Mouse (Mus musculus): ENCODE measurements around the gene Sgsh. TPM values are rescaled to one million over a fixed set of nuclear protein-coding genes. Genes with fewer than 3 reads are reported as not detected.
"Not testable (repeated sequence)": the region's sequence is repeated elsewhere in the genome, so short reads cannot be mapped to it uniquely, and the experiment has no call there.

Gene Sgsh
- polyA plus RNA-seq, 1 experiment from 2014 or later: 6.7 TPM

DNA sequence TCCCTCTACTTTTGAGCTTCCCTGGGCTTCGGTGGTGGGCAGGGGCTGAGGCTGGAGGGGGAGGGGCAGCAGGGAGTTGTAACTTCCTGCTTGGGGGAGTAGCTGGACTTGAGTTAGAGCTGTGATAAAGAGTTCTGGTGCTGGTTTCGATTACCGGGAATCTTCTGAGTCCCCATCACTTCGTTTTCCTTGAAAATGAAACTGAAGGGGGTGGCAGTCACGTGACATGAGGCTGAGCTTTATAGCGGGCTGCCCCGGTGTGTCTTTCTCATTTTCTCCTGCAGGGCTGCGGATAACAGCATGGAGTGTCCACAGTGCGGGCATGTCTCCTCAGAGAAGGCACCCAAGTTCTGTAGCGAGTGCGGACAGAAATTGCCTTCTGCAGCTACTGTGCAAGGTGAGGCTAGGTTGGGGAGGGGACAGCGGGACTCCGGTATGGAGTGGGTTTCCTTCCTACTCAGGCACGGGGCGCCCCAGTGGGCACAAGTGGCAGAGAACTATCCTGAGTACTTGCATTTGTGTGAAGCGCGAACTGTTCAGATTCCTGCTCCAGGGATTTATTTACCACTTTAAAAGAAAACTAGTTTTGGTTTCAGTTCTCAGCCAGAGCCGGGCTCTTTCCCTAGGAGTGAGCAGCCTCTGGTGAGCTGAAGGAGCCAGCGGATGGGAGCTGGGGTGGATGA, 37.6 kb upstream of the Sgsh start, which contains the start of gene Rnf213:
TSS of gene Rnf213 (plus strand) at position 301 of the 683 bp plus-strand sequence.
- Histone ChIP-seq H3K27ac (ENCODE audit: low read depth, low read length) (no peak within 1 kb of the TSS), H3K9me3 (ENCODE audit: control insufficient read depth, low read length) (no peaks in the 10 kb centered on the region), H3K4me1 (ENCODE audit: control insufficient read depth, insufficient read depth, low read length) (peaks cover 5% of the 10 kb centered on the region; the same call in 1 of the 2 replicates), H3K4me2 (ENCODE audit: low read depth) (peak within 1 kb of the TSS; percentile 51), H3K9ac (ENCODE audit: low read length) (peak within 1 kb of the TSS; percentile 23), H3K36me3 (ENCODE audit: control insufficient read depth, insufficient read depth, low read length) (no peaks in the 10 kb centered on the region), H3K27me3 (ENCODE audit: control insufficient read depth, insufficient read depth, low read length) (peaks cover 61% of the 10 kb centered on the region), H3K4me3 (ENCODE audit: low read depth, low read length) (peak within 1 kb of the TSS; percentile 31)
- 2% methylated on average over 19 of the region's 19 CpGs for WGBS
- peak; percentile 43; the same call in 1 of the 2 replicates for ATAC-seq (ENCODE audit: insufficient read depth, low FRiP score, low TSS enrichment)
- peak; percentile 58 for DNase-seq (ENCODE audit: low spot score)

DNA sequence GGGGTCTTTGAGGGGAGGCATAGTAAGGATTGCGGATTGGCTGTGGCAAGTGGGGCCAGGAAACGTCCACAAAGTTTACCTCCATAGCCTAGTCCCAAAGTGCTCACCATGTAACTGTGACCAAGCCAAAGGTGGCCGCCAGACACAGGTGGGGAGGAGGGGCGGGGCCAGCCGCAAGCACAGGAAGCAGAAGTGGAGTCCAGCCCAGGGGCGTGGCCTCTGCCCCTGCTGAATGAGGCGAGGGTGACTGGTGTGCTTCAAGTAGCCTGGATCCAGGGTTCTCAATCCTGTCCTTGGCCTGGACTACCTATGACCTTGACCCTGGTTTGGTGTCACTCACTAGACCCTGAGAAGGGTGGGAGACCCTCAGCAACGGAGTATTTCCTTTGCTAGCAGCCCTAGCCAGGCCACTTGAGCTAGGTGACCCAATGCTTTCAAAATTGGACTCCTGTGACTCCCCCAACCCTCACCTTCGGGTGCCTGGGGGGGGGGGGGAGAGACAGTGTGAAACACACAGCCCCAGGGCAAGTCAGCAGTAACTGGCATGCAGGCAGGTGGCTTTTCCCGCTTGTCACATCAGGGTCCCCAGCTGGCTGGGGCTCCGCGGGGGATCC, 36.8 kb upstream of the Sgsh start:
- H3K27me3 ChIP-seq (ENCODE audit: control insufficient read depth, insufficient read depth, low read length): peaks cover 61% of the 10 kb centered on the region
- 8% methylated on average over 12 of the region's 12 CpGs for WGBS
- H3K9ac ChIP-seq (ENCODE audit: low read length): no peak overlapping the region
- H3K27ac ChIP-seq (ENCODE audit: low read depth, low read length): no peak overlapping the region
- H3K9me3 ChIP-seq (ENCODE audit: control insufficient read depth, low read length): no peaks in the 10 kb centered on the region
- H3K4me3 ChIP-seq (ENCODE audit: low read depth, low read length): no peak overlapping the region
- H3K36me3 ChIP-seq (ENCODE audit: control insufficient read depth, insufficient read depth, low read length): no peaks in the 10 kb centered on the region
- ATAC-seq (ENCODE audit: insufficient read depth, low FRiP score, low TSS enrichment): no peak
- H3K4me1 ChIP-seq (ENCODE audit: control insufficient read depth, insufficient read depth, low read length): peaks cover 5% of the 10 kb centered on the region; the same call in 1 of the 2 replicates
- DNase-seq (ENCODE audit: low spot score): no peak
- peak overlapping the region; percentile 51 for H3K4me2 ChIP-seq (ENCODE audit: low read depth)

DNA sequence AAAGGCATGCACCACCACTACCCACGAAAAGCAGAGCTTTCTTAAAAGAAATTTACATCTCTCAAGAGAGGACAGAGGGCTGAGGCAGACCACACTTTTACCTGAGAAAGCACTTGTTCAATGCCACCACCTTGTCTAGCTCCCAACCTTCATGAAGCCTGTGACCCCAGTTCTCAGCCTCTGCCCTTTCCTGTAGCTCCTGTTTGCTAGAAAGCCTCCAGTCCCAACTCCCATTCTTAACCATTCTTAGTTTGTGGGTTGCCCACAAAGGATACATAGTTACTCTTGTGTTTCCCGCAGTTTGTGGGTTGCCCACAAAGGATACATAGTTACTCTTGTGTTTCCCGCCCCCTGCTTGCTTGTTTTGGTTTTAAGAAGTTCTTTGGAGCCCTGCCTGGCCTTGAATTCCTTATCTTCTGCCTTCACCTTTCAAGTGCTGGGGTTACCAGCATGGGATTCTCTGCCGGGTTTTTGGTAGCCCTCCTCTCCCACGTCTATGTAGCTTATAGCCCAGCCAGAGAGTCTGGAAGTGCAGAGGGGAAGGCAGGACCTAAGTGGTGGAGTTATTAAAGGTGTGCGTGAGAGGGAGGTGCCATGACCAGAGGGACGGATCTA, 36.2 kb upstream of the Sgsh start:
- Histone ChIP-seq H3K9ac (ENCODE audit: low read length) (no peak overlapping the region), H3K27me3 (ENCODE audit: control insufficient read depth, insufficient read depth, low read length) (peaks cover 61% of the 10 kb centered on the region), H3K27ac (ENCODE audit: low read depth, low read length) (no peak overlapping the region), H3K4me2 (ENCODE audit: low read depth) (no peak overlapping the region), H3K36me3 (ENCODE audit: control insufficient read depth, insufficient read depth, low read length) (no peaks in the 10 kb centered on the region), H3K4me1 (ENCODE audit: control insufficient read depth, insufficient read depth, low read length) (peaks cover 5% of the 10 kb centered on the region; the same call in 1 of the 2 replicates), H3K4me3 (ENCODE audit: low read depth, low read length) (no peak overlapping the region), H3K9me3 (ENCODE audit: control insufficient read depth, low read length) (no peaks in the 10 kb centered on the region)
- DNase-seq (ENCODE audit: low spot score) (no peak), ATAC-seq (ENCODE audit: insufficient read depth, low FRiP score, low TSS enrichment) (no peak)
- WGBS: 36% methylated on average over 7 of the region's 7 CpGs

DNA sequence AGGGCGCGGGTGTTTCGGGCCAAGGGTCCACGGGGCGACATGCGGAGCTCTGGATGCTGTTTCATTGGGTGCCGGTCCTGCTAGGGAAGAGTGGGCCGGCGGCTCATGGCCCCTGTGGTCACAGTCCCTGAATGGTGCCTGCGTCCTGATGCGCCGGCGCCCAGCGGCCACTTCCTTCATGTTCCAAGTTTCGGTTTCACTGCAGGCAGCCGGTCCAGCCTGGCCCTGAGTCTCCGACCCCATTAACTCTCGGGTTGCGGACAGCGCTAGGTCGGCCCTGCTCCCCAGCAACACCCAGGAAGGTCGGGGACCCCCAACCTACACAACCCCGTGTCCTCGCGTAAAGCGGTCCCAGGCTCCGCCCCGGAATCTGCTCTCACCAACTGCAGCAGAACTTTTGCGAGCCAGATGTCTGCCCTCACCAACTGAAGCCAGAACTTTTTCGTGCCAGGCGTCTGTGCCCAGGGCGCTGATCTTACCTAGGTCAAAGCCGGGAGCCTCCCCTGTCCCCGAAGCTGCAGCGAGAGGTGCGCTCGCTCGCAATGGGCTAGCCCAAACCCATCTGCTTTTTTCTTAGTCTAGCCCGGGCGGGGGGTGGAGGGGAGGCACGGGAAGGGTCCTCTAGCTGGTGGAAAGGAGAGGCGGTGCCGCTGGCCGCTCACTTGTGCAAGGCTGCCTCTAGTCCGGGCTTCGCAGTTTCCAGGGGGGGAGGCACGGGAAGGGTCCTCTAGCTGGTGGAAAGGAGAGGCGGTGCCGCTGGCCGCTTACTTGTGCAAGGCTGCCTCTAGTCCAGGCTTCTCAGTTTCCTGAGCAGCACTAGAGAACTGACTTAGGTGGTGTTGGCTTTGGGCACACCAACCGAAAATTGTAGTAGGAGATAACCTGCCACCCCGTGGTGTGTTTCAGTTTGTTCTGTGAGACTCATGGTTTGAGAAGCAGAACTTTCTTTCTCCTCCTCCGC, 35.2 kb upstream of the Sgsh start:
- Histone ChIP-seq H3K4me3 (ENCODE audit: low read depth, low read length) (peak overlapping the region; percentile 62), H3K9me3 (ENCODE audit: control insufficient read depth, low read length) (no peaks in the 10 kb centered on the region), H3K4me1 (ENCODE audit: control insufficient read depth, insufficient read depth, low read length) (peaks cover 5% of the 10 kb centered on the region; the same call in 1 of the 2 replicates), H3K27me3 (ENCODE audit: control insufficient read depth, insufficient read depth, low read length) (peaks cover 55% of the 10 kb centered on the region), H3K27ac (ENCODE audit: low read depth, low read length) (0 out of 2 replicates have a peak overlapping the region, but pooled peaks have one; percentile 4), H3K9ac (ENCODE audit: low read length) (peak overlapping the region; percentile 42), H3K4me2 (ENCODE audit: low read depth) (peak overlapping the region; percentile 84), H3K36me3 (ENCODE audit: control insufficient read depth, insufficient read depth, low read length) (no peaks in the 10 kb centered on the region)
- DNase-seq (ENCODE audit: low spot score) (peak; percentile 53), ATAC-seq (ENCODE audit: insufficient read depth, low FRiP score, low TSS enrichment) (0 out of 2 replicates have a peak, but pooled peaks have one; percentile 35)
- 2% methylated on average over 50 of the region's 53 CpGs for WGBS

DNA sequence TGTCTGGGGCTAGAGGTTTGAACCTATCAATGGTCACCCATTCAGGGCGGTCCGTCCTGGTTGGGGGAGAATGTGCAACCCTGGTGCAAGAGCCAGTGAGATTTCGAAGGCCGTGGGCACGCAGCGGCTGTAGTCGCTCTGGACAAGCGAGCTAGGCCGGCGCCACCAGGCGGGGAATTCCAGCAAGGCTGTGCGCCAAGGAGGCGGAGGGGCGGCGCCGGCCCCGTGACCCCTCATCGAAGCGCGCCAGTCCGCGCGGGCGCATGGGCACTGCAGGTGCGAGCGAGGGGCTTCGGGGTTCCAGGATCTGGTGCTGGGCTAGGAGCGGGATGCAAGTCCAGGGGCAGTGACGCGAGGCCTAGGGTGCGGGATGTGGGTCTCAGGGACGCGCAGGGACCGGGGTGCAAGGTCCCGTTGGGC, 34.5 kb upstream of the Sgsh start:
- Histone ChIP-seq H3K9ac (ENCODE audit: low read length) (peak overlapping the region; percentile 42), H3K9me3 (ENCODE audit: control insufficient read depth, low read length) (no peaks in the 10 kb centered on the region), H3K4me3 (ENCODE audit: low read depth, low read length) (peak overlapping the region; percentile 62), H3K4me1 (ENCODE audit: control insufficient read depth, insufficient read depth, low read length) (peaks cover 5% of the 10 kb centered on the region; the same call in 1 of the 2 replicates), H3K27me3 (ENCODE audit: control insufficient read depth, insufficient read depth, low read length) (peaks cover 48% of the 10 kb centered on the region), H3K4me2 (ENCODE audit: low read depth) (peak overlapping the region; percentile 84), H3K27ac (ENCODE audit: low read depth, low read length) (0 out of 2 replicates have a peak overlapping the region, but pooled peaks have one; percentile 4), H3K36me3 (ENCODE audit: control insufficient read depth, insufficient read depth, low read length) (no peaks in the 10 kb centered on the region)
- DNase-seq (ENCODE audit: low spot score) (peak; percentile 78), ATAC-seq (ENCODE audit: insufficient read depth, low FRiP score, low TSS enrichment) (peak; percentile 35; the same call in 1 of the 2 replicates)
- whole genome bisulfite sequencing: under 1% methylated on average over 35 of the region's 35 CpGs

DNA sequence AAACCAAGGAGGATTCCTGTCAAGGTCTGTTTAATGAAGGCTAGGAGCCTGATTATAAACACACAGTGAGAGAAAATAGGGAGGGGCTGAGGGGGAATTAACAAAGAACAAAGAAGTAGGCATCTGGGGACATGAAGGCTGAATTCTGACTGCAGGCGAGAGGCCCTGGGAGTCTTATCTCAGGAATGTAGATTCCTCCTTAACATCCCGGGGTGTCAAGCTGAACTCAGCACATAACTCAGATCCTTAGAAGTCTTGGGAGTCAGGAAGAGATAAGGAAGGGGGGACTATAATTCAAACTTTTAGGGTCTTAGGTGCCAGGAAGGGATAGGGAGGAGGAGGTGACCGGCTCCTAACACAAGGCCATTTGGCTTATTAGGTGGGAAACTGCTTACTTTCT, 31.9 kb upstream of the Sgsh start:
- H3K4me3 ChIP-seq (ENCODE audit: low read depth, low read length); DNase-seq (ENCODE audit: low spot score); H3K36me3 ChIP-seq (ENCODE audit: control insufficient read depth, insufficient read depth, low read length); H3K4me2 ChIP-seq (ENCODE audit: low read depth); H3K4me1 ChIP-seq (ENCODE audit: control insufficient read depth, insufficient read depth, low read length); H3K9ac ChIP-seq (ENCODE audit: low read length); H3K27ac ChIP-seq (ENCODE audit: low read depth, low read length); ATAC-seq (ENCODE audit: insufficient read depth, low FRiP score, low TSS enrichment); H3K9me3 ChIP-seq (ENCODE audit: control insufficient read depth, low read length): not testable (repeated sequence)
- 25% methylated on average over 3 of the region's 3 CpGs for WGBS
- peaks cover 31% of the 10 kb centered on the region for H3K27me3 ChIP-seq (ENCODE audit: control insufficient read depth, insufficient read depth, low read length)

DNA sequence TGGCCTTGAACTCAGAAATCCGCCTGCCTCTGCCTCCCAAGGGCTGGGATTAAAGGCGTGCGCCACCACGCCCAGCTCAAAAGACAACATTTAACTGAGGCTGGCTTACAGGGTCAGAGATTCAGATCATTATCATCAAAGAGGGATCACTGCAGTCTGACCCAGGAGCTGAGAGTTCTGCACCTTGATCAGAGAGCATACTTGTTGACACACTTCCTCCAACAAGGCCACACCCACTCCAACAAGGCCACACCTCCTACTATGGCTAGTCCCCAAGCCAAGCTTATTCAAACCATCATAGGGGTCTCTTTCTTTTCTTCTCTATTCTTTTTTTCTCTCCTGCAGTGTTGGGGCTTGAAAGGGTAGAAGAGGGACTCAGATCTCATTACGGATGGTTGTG, 31.0 kb upstream of the Sgsh start:
- H3K9me3 ChIP-seq (ENCODE audit: control insufficient read depth, low read length): no peaks in the 10 kb centered on the region
- peaks cover 21% of the 10 kb centered on the region for H3K27me3 ChIP-seq (ENCODE audit: control insufficient read depth, insufficient read depth, low read length)
- ATAC-seq (ENCODE audit: insufficient read depth, low FRiP score, low TSS enrichment): no peak
- no peak overlapping the region for H3K4me3 ChIP-seq (ENCODE audit: low read depth, low read length)
- 95% methylated on average over 5 of the region's 5 CpGs for WGBS
- no peaks in the 10 kb centered on the region for H3K36me3 ChIP-seq (ENCODE audit: control insufficient read depth, insufficient read depth, low read length)
- H3K4me2 ChIP-seq (ENCODE audit: low read depth): no peak overlapping the region
- no peak overlapping the region for H3K27ac ChIP-seq (ENCODE audit: low read depth, low read length)
- H3K9ac ChIP-seq (ENCODE audit: low read length): no peak overlapping the region
- peaks cover 5% of the 10 kb centered on the region; the same call in 1 of the 2 replicates for H3K4me1 ChIP-seq (ENCODE audit: control insufficient read depth, insufficient read depth, low read length)
- no peak for DNase-seq (ENCODE audit: low spot score)

DNA sequence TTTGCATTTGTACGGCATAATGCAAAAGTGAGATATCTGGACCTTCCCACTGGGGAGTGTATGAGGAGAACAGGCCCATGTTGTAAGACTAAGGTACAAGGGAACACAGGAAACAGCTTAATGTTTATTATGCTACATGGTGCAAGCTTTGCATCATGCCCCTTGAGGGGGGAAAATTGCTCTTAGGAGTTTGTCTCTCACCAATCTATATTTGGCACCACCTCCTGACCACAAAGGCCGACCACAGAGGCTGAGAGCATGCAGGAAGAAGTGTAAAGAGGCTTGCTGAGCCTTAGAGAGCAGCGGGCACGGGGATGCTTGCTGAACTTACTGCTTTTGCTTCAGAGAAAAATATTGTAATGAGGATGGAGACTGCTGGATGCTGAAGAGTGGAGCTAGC, 29.6 kb upstream of the Sgsh start:
- Histone ChIP-seq H3K9me3 (ENCODE audit: control insufficient read depth, low read length) (no peaks in the 10 kb centered on the region), H3K27me3 (ENCODE audit: control insufficient read depth, insufficient read depth, low read length) (peaks cover 7% of the 10 kb centered on the region), H3K27ac (ENCODE audit: low read depth, low read length) (no peak overlapping the region), H3K4me2 (ENCODE audit: low read depth) (no peak overlapping the region), H3K36me3 (ENCODE audit: control insufficient read depth, insufficient read depth, low read length) (no peaks in the 10 kb centered on the region), H3K4me3 (ENCODE audit: low read depth, low read length) (no peak overlapping the region), H3K9ac (ENCODE audit: low read length) (no peak overlapping the region), H3K4me1 (ENCODE audit: control insufficient read depth, insufficient read depth, low read length) (no peaks in the 10 kb centered on the region)
- 76% methylated on average over 4 of the region's 4 CpGs for WGBS
- no peak for DNase-seq (ENCODE audit: low spot score)
- no peak for ATAC-seq (ENCODE audit: insufficient read depth, low FRiP score, low TSS enrichment)

Measured in neural tube, embryonic 11.5 days (tissue).